Mouse (Mus musculus): ENCODE measurements around the gene Helz.

The Helz gene

GRCm38 (mm10) chr11:107674601-107675000 is 126.9 kb downstream of the Helz start:
- no peak for DNase-seq (ENCODE audit: low spot score in 2 of 2)

GRCm38 (mm10) chr11:107675246-107675645 is 127.5 kb downstream of the Helz start:
- DNase-seq (ENCODE audit: low spot score in 2 of 2) = no peak

DNA sequence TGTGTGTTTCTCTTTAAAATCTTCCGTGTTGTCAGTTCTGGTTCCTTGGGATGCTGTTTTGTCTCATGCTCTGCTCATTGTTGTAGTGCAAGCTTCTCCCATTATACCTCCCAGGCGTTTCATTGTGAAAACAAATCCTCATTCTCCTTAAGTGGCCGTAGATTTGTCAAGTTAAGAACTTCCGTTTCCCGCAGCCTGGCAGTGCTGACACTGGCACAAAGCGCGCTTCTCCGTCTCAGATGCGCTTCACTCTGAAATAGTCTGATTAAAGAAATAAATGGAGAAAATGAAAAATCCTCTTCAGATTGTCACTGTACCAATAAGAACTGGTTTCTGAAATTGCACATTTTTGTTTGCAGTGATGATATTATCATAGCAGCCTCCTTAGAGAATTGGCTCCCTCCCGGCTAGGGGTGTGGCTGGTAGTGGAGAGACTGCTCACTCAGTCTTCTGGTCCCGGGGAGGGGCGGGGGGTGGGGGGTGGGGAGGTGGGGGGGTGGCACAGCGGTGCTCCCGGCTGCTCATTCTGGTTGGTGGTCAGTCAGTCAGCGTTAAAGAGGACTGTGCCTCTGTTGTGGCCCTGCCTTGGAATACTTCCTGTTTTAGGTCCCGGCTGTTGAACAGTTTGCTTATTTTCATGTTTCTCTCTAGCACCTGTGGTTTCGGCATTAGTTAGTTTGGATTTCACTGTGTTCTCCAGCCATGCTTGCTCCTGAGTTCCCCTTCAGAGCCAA is 128.6 kb downstream of the Helz start:
- no peak for DNase-seq (ENCODE audit: low spot score in 2 of 2)

GRCm38 (mm10) chr11:107682694-107683355 is 135.1 kb downstream of the Helz start:
- DNase-seq (ENCODE audit: low spot score in 2 of 2) = no peak

- no peak for DNase-seq (ENCODE audit: low spot score in 2 of 2)
Observed at GRCm38 (mm10) chr11:107683544-107684465, 136.1 kb downstream of the Helz start.

GRCm38 (mm10) chr11:107686290-107686689 is 138.6 kb downstream of the Helz start:
- no peak for DNase-seq (ENCODE audit: low spot score in 2 of 2)

DNA sequence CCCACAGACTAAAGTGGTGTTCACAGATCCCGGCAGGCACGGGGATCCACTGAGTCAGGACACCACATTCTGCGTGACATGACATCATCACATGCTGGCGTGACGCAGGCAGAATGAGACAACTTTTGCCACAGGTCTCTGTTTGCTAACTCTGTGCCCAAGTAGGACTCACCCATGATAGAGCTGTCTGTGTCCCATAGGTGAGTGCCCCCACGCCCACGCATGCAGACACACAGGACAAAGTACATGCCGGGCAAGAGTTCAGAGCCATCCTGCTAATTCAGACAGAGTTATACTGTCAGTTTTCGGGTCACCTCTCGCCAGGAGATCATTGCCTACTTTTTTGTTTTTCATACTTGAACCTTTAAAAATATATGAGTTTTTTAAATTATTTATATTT is 140.8 kb downstream of the Helz start:
- no peak for DNase-seq (ENCODE audit: low spot score in 2 of 2)

DNA sequence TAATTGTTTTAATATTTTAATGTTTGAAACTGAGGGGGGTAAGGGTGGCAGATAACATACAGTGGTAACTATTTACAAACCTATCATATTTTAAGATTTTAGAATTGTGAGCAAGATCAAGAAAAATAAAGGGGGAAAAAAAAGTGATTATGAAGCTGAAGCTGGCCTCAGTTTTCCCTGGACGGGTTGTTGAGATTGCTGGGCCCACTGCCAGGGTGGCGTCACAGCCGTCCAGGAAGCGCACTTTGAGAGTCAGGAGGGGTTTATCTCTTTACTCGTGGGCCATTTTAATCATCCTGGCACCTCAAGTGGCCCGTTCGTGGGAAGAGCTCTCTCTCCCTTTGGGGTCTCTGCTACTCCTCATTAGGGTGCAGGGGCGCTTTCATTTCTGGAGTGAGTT is 143.8 kb downstream of the Helz start:
- no peak for DNase-seq (ENCODE audit: low spot score in 2 of 2)

- DNase-seq (ENCODE audit: low spot score in 2 of 2) = no peak
Observed at GRCm38 (mm10) chr11:107693338-107693737, 145.6 kb downstream of the Helz start.

DNA sequence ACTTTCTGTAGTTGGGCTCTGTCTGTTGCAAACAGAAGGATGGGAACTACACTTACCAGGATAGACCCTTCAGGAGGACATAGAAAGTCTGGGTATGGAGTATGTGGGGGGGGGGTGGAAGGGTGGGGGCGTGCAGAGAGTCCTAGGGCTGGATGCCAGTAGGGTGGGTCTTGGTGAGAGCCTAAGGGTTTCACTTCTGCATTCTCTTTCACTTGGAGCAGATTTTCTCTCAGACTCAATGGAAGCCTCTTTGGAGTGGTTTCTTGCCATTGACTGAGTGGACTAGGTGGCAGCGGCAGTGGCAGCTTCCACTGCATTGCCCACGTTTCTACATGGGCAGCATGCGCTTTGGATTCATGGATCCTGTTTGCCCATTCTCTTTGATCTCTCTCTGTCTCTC is 152.2 kb downstream of the Helz start:
- no peak for DNase-seq (ENCODE audit: low spot score in 2 of 2)

GRCm38 (mm10) chr11:107703272-107704134 is 155.8 kb downstream of the Helz start:
- DNase-seq (ENCODE audit: low spot score in 2 of 2) = no peak

DNA sequence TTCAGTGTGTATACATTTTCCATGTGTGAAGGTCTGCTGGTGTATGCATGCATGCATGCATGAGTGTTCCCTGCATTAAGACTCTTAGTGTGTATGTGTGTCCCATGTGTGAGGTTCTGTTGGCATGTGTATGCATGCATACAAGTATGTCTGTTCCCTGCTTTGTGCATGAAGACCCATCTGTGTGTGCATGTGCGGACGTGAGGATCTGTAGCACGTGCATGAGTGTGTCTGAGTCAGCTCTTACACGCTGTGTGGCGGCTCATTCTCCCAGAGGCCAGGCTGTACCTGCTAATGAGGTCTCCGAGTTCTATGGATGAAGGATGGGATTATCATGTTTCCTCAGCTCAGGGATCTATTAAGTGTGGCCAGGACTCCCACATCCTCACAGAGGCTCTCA is 157.3 kb downstream of the Helz start:
- DNase-seq (ENCODE audit: low spot score in 2 of 2) = no peak

GRCm38 (mm10) chr11:107705476-107706074 is 157.8 kb downstream of the Helz start:
- DNase-seq (ENCODE audit: low spot score in 2 of 2) = no peak

DNA sequence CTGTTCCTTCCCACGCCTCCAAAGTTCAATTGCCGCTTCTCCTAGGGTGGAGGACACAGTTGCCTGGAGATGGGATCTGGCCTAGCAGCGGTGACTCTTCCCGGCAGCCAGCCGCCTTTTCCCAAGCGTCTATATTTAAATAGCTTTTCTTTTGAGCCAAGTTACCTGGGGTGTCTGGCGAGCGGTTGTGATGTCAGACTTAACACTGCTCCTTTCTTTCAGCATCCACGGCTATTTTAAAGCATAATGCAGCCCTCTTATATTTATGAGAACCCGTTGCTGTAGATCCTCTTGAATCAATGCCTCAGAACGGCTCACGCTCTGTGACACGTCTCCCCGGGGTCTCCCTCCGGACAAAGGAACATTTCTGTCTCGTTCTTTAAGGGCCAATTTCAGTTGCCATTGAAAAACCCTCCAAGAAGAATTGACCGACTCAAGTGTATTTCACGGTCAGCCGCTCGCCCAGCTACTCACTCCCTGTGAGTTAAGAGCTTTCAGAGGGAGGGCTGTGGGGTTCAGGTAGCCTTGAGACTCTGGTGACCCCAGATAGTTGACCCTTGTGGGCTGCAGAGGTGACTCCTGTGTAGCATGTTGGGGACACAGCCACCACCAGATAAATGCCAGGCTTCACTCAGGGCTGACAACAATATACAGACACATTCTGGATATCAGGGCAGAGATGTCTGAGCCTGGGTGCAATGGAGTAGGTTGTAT is 160.3 kb downstream of the Helz start:
- DNase-seq (ENCODE audit: low spot score in 2 of 2) = no peak

GRCm38 (mm10) chr11:107710379-107710778 is 162.6 kb downstream of the Helz start:
- DNase-seq (ENCODE audit: low spot score in 2 of 2) = no peak

DNA sequence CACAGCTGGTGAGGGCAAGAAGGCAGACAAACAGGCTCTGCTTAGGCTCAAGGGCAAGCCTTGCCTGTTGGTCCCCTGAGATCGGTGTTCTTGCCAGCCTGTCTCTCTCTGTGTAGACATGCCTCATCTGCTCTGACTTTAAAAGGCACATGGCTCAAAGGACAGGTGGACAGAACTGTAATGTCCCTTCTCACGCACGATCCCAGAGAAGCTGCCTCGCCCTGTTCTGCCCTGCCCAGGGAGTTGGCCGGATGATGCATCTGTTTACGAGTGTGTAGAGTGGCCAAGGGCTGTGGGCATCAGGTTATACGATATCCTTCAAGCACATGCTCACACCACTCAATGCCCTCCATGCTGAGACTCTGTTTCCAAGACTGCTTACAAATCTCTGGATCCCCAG is 166.6 kb downstream of the Helz start:
- DNase-seq (ENCODE audit: low spot score in 2 of 2) = no peak

GRCm38 (mm10) chr11:107716332-107716938 is 168.7 kb downstream of the Helz start, which contains the start of gene Cacng1:
Gene Cacng1 (minus strand): TSS chr11:107716522.
- DNase-seq (ENCODE audit: low spot score in 2 of 2) = no peak

- DNase-seq (ENCODE audit: low spot score in 2 of 2) = no peak
Observed at GRCm38 (mm10) chr11:107720264-107721021, 172.7 kb downstream of the Helz start.

GRCm38 (mm10) chr11:107721057-107721456 is 173.3 kb downstream of the Helz start:
- no peak for DNase-seq (ENCODE audit: low spot score in 2 of 2)

Measured in left cerebral cortex, adult 9 months (tissue).